8 mouse cellular contexts compared by ENCODE assay signal in the genomic region with DNA sequence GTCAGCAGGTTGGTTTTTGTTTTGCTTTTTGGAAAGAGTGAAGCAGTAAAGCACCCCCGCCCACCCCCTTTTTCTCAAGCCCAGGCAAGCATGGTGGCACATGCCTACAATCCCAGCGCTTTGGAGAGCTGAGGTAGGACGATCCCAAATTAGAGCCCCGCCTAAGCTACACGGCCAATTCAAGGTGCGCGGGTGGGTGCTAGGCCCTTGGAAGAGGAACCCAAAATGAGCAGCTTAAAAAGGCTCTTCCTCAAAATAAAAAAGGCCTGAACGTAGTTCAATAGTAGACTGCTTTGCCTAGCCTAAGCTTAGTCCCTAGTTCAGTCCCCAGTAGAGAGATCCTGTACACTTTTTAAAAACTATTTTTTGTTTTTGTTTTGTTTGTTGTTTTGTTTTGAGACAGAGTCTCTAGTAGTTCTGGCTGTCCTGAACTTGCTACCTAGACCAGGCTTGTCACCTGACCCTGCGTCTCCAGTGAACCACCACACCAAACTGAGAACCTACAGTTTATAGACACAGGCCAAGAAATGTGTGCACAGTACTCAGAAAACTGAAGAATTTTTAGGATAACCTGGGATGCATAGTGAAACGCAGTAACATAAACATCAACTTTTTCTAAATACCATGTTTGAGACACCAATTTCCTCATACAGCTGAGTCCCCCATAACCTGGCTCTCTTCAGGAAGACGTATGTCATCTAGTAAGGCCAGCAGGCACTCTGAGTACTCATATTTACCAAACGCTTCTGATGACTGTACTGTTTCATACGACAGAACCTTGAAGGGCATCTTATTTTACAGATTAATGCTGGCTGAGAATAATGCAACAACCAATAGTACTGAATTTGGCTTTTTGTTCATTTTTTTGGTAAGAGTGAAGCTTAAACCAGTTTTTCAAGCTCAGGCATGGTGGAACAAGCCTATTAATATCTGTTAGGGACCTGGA. TPM values are rescaled to one million over a fixed set of nuclear protein-coding genes. Genes with fewer than 3 reads are reported as not detected.
DNase-seq lines count a peak whose midpoint lies in the region; ATAC-seq and TF ChIP-seq lines count a peak whose summit lies in the region.

No protein-coding gene starts in this region.

- H3K4me2 ChIP-seq in neural tube, embryonic 13.5 days: peak overlapping the region; percentile 63

- no peaks in the 10 kb centered on the region for H3K36me3 ChIP-seq in liver, adult 2 months (ENCODE audit: control insufficient read depth, insufficient read depth, low read length)
- H3K36me3 ChIP-seq in embryonic facial prominence, embryonic 10.5 days (replicated peaks): peaks cover 5% of the 10 kb centered on the region; the same call in 1 of the 2 replicates
- H3K36me3 ChIP-seq in neural tube, embryonic 13.5 days: no peaks in the 10 kb centered on the region

- H3K79me2 ChIP-seq in liver, adult 2 months (ENCODE audit: control insufficient read depth, insufficient read depth, low read length): peaks cover 24% of the 10 kb centered on the region; the same call in 1 of the 2 replicates

- no peak for TF ChIP-seq CTCF in liver, adult 2 months (IDR thresholded peaks at IDR 0.05; ENCODE audit: low read depth, low read length)

- no peak for ATAC-seq in neural tube, embryonic 13.5 days (ENCODE audit: low read depth)
- ATAC-seq in inflammation-experienced regulatory T-cells, adult 6 months: no peak

- TF ChIP-seq POLR2A in liver, adult 2 months (IDR thresholded peaks at IDR 0.05; ENCODE audit: extremely low read depth, insufficient read depth, low read length): no peak

- peak overlapping the region; percentile 35; the same call in 1 of the 2 replicates for H3K27ac ChIP-seq in liver, adult 2 months (replicated peaks; ENCODE audit: insufficient read depth, low read depth, low read length)
- H3K27ac ChIP-seq in embryonic facial prominence, embryonic 10.5 days (replicated peaks): peak overlapping the region; percentile 96
- H3K27ac ChIP-seq in neural tube, embryonic 13.5 days (replicated peaks): peak overlapping the region; percentile 100

- 74% methylated on average over 13 of the region's 13 CpGs for WGBS in liver, adult 2 months
- WGBS in embryonic facial prominence, embryonic 10.5 days: 77% methylated on average over 13 of the region's 13 CpGs
- 80% methylated on average over 13 of the region's 13 CpGs for WGBS in neural tube, embryonic 13.5 days

- H3K9me3 ChIP-seq in embryonic facial prominence, embryonic 10.5 days: no peaks in the 10 kb centered on the region
- no peaks in the 10 kb centered on the region for H3K9me3 ChIP-seq in neural tube, embryonic 13.5 days

- H3K4me1 ChIP-seq in liver, adult 2 months (ENCODE audit: control insufficient read depth, insufficient read depth, low read length): peaks cover 28% of the 10 kb centered on the region
- H3K4me1 ChIP-seq in embryonic facial prominence, embryonic 10.5 days: peaks cover 42% of the 10 kb centered on the region
- peaks cover 43% of the 10 kb centered on the region for H3K4me1 ChIP-seq in neural tube, embryonic 13.5 days (replicated peaks)

- DNase-seq in liver, adult 2 months (ENCODE audit: extremely low read depth, low read depth, low spot score): no peak
- no peak for DNase-seq in liver
- DNase-seq in embryonic facial prominence, embryonic 10.5 days (ENCODE audit: low spot score): no peak
- peak; percentile 28 for DNase-seq in induced T-regulatory cell, adult 2 months (ENCODE audit: low read depth)
- no peak for DNase-seq in ovary, adult 18-20 months (ENCODE audit: low spot score)
- no peak for DNase-seq in layer of hippocampus, postnatal 14 days (ENCODE audit: low spot score in 2 of 2)

- H3K27me3 ChIP-seq in liver, adult 2 months (ENCODE audit: control insufficient read depth, insufficient read depth, low read length): no peaks in the 10 kb centered on the region
- H3K27me3 ChIP-seq in embryonic facial prominence, embryonic 10.5 days (replicated peaks; ENCODE audit: low read depth, poor library complexity, severe bottlenecking): no peaks in the 10 kb centered on the region
- H3K27me3 ChIP-seq in neural tube, embryonic 13.5 days: no peaks in the 10 kb centered on the region

- peak overlapping the region; percentile 72; the same call in 1 of the 2 replicates for H3K9ac ChIP-seq in liver, adult 2 months (ENCODE audit: low read depth, low read length)
- peak overlapping the region; percentile 95 for H3K9ac ChIP-seq in neural tube, embryonic 13.5 days

- H3K4me3 ChIP-seq in liver, adult 2 months (ENCODE audit: insufficient read depth, low read depth, low read length): 0 out of 2 replicates have a peak overlapping the region, but pooled peaks have one; percentile 66
- H3K4me3 ChIP-seq in embryonic facial prominence, embryonic 10.5 days: peak overlapping the region; percentile 82
- H3K4me3 ChIP-seq in neural tube, embryonic 13.5 days: peak overlapping the region; percentile 76

RNA-seq across cellular contexts. Expression of a gene that starts 54.1 kb away (rescaled TPM):
- total RNA-seq in liver, adult 2 months (2014; rRNA removed): under 0.01 TPM in 1 of 2 replicates, not detected in the other
- not detected in 2 replicates for polyA plus RNA-seq in liver, adult 2 months (2012; rRNA removed)
- polyA plus RNA-seq in embryonic facial prominence, embryonic 10.5 days (2016; fragmentation: Nextera tagmentation; extraction: Ambion mirVana): 24.3 and 28.3 TPM in 2 replicates
- 680 and 687 TPM in 2 replicates for polyA plus RNA-seq in neural tube, embryonic 13.5 days (2015; fragmentation: Nextera tagmentation; extraction: Ambion mirVana)
- polyA plus RNA-seq in inflammation-experienced regulatory T-cells, adult 6 months (2017; shearing (Covaris generic)): not detected
- total RNA-seq in layer of hippocampus, postnatal 14 days (2021): 100 to 1,000 TPM; 185 to 190 TPM

RNA-seq across cellular contexts. Expression of a gene that starts 54.6 kb away (rescaled TPM):
- 12.6 and 14.8 TPM in 2 replicates for total RNA-seq in liver, adult 2 months (2014; rRNA removed)
- 7.4 and 7.5 TPM in 2 replicates for polyA plus RNA-seq in liver, adult 2 months (2012; rRNA removed)
- polyA plus RNA-seq in embryonic facial prominence, embryonic 10.5 days (2016; fragmentation: Nextera tagmentation; extraction: Ambion mirVana): 73.7 and 74.1 TPM in 2 replicates
- polyA plus RNA-seq in neural tube, embryonic 13.5 days (2015; fragmentation: Nextera tagmentation; extraction: Ambion mirVana): 81.7 and 85.0 TPM in 2 replicates
- 10 to 100 TPM; 22.1 to 37.3 (median 31.6) TPM for polyA plus RNA-seq in inflammation-experienced regulatory T-cells, adult 6 months (2017; shearing (Covaris generic))
- 10 to 100 TPM; 68.8 to 69.3 TPM for total RNA-seq in layer of hippocampus, postnatal 14 days (2021)

Comparison
In these comparisons a context has a peak if more than half of its experiments do, and no peak if none do; other contexts are left out.
1. H3K27ac ChIP-seq: peak in every context shown above with its lines; median percentile 100 in neural tube, embryonic 13.5 days; 96 in embryonic facial prominence, embryonic 10.5 days; 35 in liver, adult 2 months.
2. RNA of a gene that starts 54.1 kb away (polyA plus RNA-seq): 680 to 687 TPM in neural tube, embryonic 13.5 days; 24.3 to 28.3 TPM in embryonic facial prominence, embryonic 10.5 days, not detected in liver, adult 2 months and not detected in inflammation-experienced regulatory T-cells, adult 6 months; every median in the first group is over 10 times any median in the second.
3. Peak in every context shown above with its lines, with median percentiles within 50 percentile points of each other: H3K4me3 ChIP-seq.